Mouse (Mus musculus) bone marrow, adult 2 months (tissue): ENCODE results near the gene Ell3. TPM values are rescaled to one million over a fixed set of nuclear protein-coding genes. Genes with fewer than 3 reads are reported as not detected.
"Not testable (repeated sequence)": the region's sequence is repeated elsewhere in the genome, so short reads cannot be mapped to it uniquely, and the experiment has no call there.

ENCODE experiments used
- H3K27ac ChIP-seq: fragments of 200-500 bp; 2 replicates; pipeline ENCODE4 v1.5.1; 2012; ENCODE audit warnings: low read depth, mild to moderate bottlenecking, control low read depth, inconsistent platforms, low read length; ENCODE audit not compliant: control insufficient read depth, poor library complexity, insufficient read depth
- H3K4me1 ChIP-seq: fragments of 200-500 bp; 2 replicates; pipeline ENCODE4 v1.6.1; 2011; ENCODE audit warnings: low read length; ENCODE audit not compliant: control insufficient read depth, insufficient read depth
- H3K4me3 ChIP-seq: fragments of 200-500 bp; replicated peaks from 2 replicates; pipeline ENCODE3; 2011; ENCODE audit warnings: mild to moderate bottlenecking, low read depth, low read length, control low read depth; ENCODE audit not compliant: control insufficient read depth
- CTCF ChIP-seq: fragments of 200-500 bp; IDR thresholded peaks from 2 replicates; pipeline ENCODE4 v1.5.1; 2011; ENCODE audit warnings: low read length, control low read depth; ENCODE audit not compliant: control insufficient read depth, insufficient read depth
- POLR2A ChIP-seq: fragments of 200-500 bp; IDR thresholded peaks from 2 replicates; pipeline ENCODE4 v1.6.1; 2011; ENCODE audit warnings: low read depth, mild to moderate bottlenecking, control low read depth, low read length, borderline replicate concordance; ENCODE audit not compliant: control insufficient read depth
- WGBS: fragments of 180-500 bp; shearing (Covaris S2); methylation state at CpG from one replicate; pipeline ENCODE4 v1.1.7; 2018; 5-methylcytosine and 5-hydroxymethylcytosine counted together
- polyA plus RNA-seq: library from polyadenylated mRNA; stranded (reverse); fragments of >200 nt; gene quantifications from 2 replicates; pipeline ENCODE4 v1.2.4, GENCODE M21; 2011; ENCODE audit warnings: low replicate concordance; ENCODE audit not compliant: missing spikeins, insufficient read depth, insufficient read length

Gene Ell3
- polyA plus RNA-seq = 9.1 TPM in 1 of 2 replicates, not detected in the other

DNA sequence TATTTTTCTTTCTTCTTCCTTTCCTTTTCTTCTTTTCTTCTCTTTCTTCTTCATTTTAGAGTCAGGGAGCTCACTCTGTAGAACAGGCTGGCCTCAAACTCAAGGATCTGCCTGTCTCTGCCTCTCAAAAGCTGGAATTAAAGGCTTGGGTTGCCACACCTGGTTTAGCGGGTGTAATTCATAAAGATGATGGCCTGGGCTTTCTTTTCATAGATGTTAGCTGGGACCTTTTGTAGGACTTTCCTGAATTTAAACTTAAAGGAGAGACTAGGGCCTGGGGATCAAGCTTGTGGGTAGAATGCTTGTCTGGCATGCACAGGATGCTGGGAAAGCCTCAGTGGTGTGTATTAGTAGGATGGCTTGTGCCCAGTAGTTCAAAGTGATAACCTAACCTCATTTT is at the start of gene Ell3:
Gene Ell3, minus strand, starts transcription at position 101 of the 400 bp plus-strand sequence.
- no peak within 1 kb of the TSS for H3K4me3 ChIP-seq
- 91% methylated on average over 1 of the region's 1 CpGs for WGBS
- TF ChIP-seq CTCF = no peak
- no peak for TF ChIP-seq POLR2A
- H3K27ac ChIP-seq = no peak within 1 kb of the TSS
- peaks cover 1% of the 10 kb centered on the region; the same call in 1 of the 2 replicates for H3K4me1 ChIP-seq

DNA sequence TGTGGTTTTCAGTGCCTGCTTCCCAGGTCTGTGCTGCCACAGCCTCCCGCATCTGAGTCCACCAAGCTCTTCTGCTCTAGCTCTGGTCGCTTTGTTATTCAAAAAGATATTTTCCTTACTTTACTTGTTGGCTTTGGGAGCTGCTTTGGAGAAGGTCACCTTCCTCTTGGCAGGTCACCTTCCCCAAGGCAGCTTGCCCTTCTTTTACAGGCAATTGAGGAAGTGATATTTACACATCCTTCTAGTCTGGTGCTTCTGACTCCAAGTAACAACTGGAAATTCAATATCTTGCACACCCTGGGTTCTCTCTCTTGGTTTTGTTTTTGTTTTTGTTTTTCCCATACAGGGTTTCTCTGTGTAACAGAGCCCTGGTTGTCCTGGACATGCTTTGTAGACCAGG is 40.3 kb upstream of the Ell3 start:
- WGBS = 75% methylated on average over 2 of the region's 2 CpGs
- not testable (repeated sequence) for H3K4me3 ChIP-seq, H3K4me1 ChIP-seq, H3K27ac ChIP-seq

DNA sequence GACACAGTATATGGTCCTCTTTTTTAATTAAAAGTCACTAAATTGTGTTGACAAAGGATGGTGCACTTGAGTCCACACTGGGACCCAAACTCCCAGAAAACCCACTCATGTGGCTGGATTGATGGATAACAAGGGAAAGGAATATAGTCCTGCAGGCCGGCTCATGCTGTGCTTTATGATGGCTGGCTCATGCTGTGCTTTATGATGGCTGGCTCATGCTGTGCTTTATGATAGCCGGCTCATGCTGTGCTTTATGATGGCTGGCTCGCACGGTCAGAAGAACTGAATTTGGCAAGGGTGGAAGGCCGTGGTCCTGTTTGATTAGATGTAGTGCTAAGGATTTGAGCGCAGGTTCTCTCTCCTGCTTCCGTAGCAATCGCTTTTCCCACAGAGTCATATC is 39.5 kb upstream of the Ell3 start:
- TF ChIP-seq CTCF (no peak), POLR2A (no peak)
- no peaks in the 10 kb centered on the region for H3K4me1 ChIP-seq
- H3K27ac ChIP-seq = no peak overlapping the region
- 81% methylated on average over 8 of the region's 8 CpGs for WGBS
- no peak overlapping the region for H3K4me3 ChIP-seq

DNA sequence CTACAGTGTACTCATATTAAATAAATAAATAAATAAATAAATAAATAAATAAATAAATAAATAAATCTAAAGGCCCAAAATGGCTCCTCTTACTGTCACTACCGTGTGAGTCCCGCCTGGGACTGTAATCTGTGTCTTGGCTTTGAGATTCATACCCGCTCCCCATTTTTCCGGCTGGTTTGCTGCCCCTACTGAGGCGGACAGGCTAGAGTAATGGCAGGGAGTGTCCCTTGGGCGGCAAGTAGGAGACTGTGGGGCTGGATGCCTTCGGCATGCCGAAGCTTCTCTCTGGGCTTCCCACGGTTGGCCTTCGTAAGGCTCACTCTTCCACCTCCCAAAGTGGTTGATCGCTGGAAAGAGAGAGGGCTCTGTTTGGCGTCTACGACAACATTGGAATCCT is 36.8 kb upstream of the Ell3 start:
- H3K27ac ChIP-seq, H3K4me1 ChIP-seq, H3K4me3 ChIP-seq: not testable (repeated sequence)
- 84% methylated on average over 13 of the region's 13 CpGs for WGBS

DNA sequence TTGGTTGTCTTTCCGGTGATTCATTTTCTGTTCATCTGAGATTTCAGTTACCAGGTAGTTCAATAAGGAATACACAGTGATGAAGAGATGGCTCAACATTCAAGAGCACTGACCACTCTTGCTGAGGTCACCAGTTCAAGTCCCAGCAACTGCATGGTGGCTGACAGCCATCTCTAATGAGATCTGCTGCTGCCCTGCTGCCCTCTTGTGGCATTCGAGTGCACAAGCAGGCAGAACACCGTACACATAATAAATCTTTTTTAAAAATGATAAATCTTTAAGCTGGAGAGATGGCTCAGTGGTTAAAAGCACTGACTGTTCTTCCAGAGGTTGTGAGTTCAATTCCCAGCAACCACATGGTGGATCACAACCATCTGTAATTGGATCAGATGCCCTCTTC is 36.4 kb upstream of the Ell3 start:
- Histone ChIP-seq H3K4me3 (no peak overlapping the region), H3K27ac (no peak overlapping the region), H3K4me1 (no peaks in the 10 kb centered on the region)
- 44% methylated on average over 3 of the region's 3 CpGs for WGBS
- no peak for TF ChIP-seq POLR2A
- peak; percentile 80 for TF ChIP-seq CTCF

DNA sequence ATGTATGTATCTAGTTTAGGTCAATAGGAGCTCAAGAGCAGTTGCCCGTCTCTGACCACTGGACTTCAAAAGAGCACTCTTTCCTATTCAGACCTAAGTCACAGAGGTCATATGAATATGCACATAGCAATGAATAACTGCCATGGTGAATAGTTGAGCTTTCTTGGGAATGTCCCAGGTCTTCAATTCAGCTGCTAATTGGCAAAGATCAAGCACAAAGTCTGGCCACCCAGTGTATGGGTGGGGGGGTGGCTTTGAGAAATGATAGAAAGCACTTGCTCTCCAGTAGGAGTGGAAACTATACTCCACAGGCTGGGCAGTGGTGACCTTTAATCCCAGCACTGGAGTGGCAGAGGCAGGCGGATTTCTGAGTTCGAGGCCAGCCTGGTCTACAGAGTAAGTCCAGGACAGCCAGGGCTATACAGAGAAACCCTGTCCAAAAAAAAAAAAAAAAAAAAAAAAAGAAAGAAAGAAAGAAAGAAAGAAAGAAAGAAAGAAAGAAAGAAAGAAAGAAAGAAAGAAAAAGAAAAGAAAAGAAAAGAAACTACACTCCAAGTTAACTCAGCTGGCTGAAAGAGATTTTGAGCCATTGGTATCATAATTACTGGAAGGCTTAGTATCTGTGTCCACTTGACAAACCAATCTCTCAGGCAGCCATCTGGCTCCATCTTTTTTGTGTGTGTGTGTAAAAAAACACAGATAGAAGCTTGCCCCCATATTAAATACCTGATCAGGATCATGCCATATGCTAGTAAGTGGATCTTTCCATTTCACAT is 33.6 kb upstream of the Ell3 start:
- no peak overlapping the region for H3K27ac ChIP-seq
- TF ChIP-seq POLR2A = no peak
- no peak for TF ChIP-seq CTCF
- WGBS = 90% methylated on average over 3 of the region's 3 CpGs
- no peaks in the 10 kb centered on the region for H3K4me1 ChIP-seq
- H3K4me3 ChIP-seq = no peak overlapping the region

DNA sequence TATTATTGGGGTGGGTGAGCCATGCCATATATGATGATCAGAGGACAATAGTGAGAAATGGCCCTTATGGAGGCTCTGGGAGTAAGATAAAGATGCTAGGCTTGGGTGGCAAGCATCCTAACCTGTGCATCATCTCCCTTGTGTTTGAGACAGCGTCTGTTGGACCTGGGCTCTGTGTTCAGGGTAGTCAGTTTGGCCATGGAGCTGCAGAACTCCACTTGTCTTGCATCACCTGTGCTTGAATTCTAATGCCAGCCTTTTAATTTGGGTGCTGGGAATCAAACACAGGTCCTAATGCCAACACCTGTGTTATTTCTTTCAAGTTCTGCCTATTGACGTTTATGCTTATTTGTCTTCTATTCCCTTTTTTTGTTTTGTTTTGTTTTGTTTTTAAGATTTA is 31.2 kb upstream of the Ell3 start:
- 97% methylated on average over 2 of the region's 2 CpGs for WGBS
- H3K4me3 ChIP-seq, H3K4me1 ChIP-seq, H3K27ac ChIP-seq: not testable (repeated sequence)

DNA sequence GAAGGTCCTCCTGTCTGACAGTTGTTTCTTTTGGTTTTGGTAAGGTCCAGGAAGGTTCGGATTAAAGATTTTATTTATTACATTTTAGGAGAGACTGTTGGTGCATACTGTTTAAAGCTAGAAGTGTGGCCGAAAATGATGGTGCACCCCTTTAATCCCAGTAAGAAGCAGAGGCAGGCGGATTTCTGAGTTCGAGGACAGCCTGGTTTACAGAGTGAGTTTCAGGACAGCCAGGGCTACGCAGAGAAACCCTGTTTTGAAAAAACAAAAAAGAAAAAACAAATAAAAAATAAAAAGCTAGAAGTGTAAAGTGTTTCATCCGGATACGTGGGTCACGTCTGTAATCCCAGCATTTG is 30.1 kb upstream of the Ell3 start:
- WGBS = 20% methylated on average over 8 of the region's 8 CpGs
- TF ChIP-seq POLR2A (no peak), CTCF (no peak)

More for the DNA sequence above, 30.1 kb upstream of the Ell3 start:
- Histone ChIP-seq H3K4me3 (peak overlapping the region; percentile 89), H3K27ac (peak overlapping the region; percentile 77; the same call in 1 of the 2 replicates), H3K4me1 (no peaks in the 10 kb centered on the region; the same call in 1 of the 2 replicates)
